Mouse (Mus musculus) heart, adult 2 months (tissue): ENCODE measurements around the gene Fto. TPM values are rescaled to one million over a fixed set of nuclear protein-coding genes. Genes with fewer than 3 reads are reported as not detected.

Source experiments
- DNase-seq, 2 experiments: peaks; one replicate each; pipeline ENCODE4 v3.0.0; 2021
- H3K27ac ChIP-seq: fragments of 200-600 bp; 2 replicates; pipeline ENCODE4 v1.8.1; 2022
- H3K27me3 ChIP-seq: fragments of 200-500 bp; 2 replicates; pipeline ENCODE4 v1.6.1; 2012; ENCODE audit warnings: mild to moderate bottlenecking, low read length, inconsistent platforms, mixed read lengths; ENCODE audit not compliant: control insufficient read depth, insufficient read depth
- H3K36me3 ChIP-seq: fragments of 200-500 bp; 2 replicates; pipeline ENCODE4 v1.6.1; 2012; ENCODE audit warnings: low read length, inconsistent platforms; ENCODE audit not compliant: control insufficient read depth, insufficient read depth
- H3K4me1 ChIP-seq: fragments of 200-500 bp; 2 replicates; pipeline ENCODE4 v1.6.1; 2011; ENCODE audit warnings: low read length; ENCODE audit not compliant: control insufficient read depth, insufficient read depth
- H3K4me3 ChIP-seq: fragments of 200-600 bp; 2 replicates; pipeline ENCODE4 v1.8.1; 2022
- H3K79me2 ChIP-seq: fragments of 200-500 bp; replicated peaks from 2 replicates; pipeline ENCODE4 v1.6.1; 2012; ENCODE audit warnings: mild to moderate bottlenecking, inconsistent platforms, low read length, moderate library complexity, mixed read lengths; ENCODE audit not compliant: control insufficient read depth, insufficient read depth
- H3K9ac ChIP-seq: fragments of 200-500 bp; 2 replicates; pipeline ENCODE4 v1.6.1; 2012; ENCODE audit warnings: low read depth, mild to moderate bottlenecking, control low read depth, inconsistent platforms, low read length, mixed read lengths
- CTCF ChIP-seq: fragments of 200-600 bp; IDR thresholded peaks from 2 replicates; pipeline ENCODE4 v1.8.1; 2022; ENCODE audit warnings: antibody characterized with exemption, mild to moderate bottlenecking, moderate library complexity
- EP300 ChIP-seq: fragments of 200-500 bp; IDR thresholded peaks from 2 replicates; pipeline ENCODE4 v1.6.1; 2011; ENCODE audit warnings: low read depth, low read length, control low read depth; ENCODE audit not compliant: insufficient read depth
- POLR2A ChIP-seq: fragments of 200-500 bp; IDR thresholded peaks from 2 replicates; pipeline ENCODE4 v1.6.1; 2011; ENCODE audit warnings: mild to moderate bottlenecking, low read depth, low read length, control low read depth; ENCODE audit not compliant: insufficient read depth
- WGBS: fragments of 180-500 bp; shearing (Covaris S2); methylation state at CpG from one replicate; pipeline ENCODE4 v1.1.7; 2018; 5-methylcytosine and 5-hydroxymethylcytosine counted together
- intact Hi-C: fragments of 180-260 bp; cut with DNase I; formaldehyde crosslinking; loops from one replicate; pipeline ENCODE4 v1.15.1; 2025
- polyA plus RNA-seq: library from polyadenylated mRNA; depleted of rRNA; stranded (reverse); fragments of >200 nt; gene quantifications from 2 replicates; pipeline ENCODE4 v1.2.3, GENCODE M21; 2012
- total RNA-seq, 2 experiments: library from RNA; stranded (reverse); gene quantifications; 2 replicates each; pipeline ENCODE4 v1.2.3; 2021

The Fto gene
- total and polyA plus RNA-seq, 3 experiments, result 41.3 to 65.1 (median 57.6) TPM

GRCm38 (mm10) chr8:91363272-91363860, 50.0 kb downstream of the Fto start:
- TF ChIP-seq POLR2A (no peak), CTCF (no peak), EP300 (no peak)
- DNase-seq, result no peak
- peaks cover 3% of the 10 kb centered on the region for H3K79me2 ChIP-seq
- peaks cover 9% of the 10 kb centered on the region for H3K4me1 ChIP-seq
- peak overlapping the region; percentile 84; the same call in 1 of the 2 replicates for H3K27ac ChIP-seq
- H3K4me3 ChIP-seq, result no peak overlapping the region
- intact Hi-C loops, result no loop called here
- H3K36me3 ChIP-seq, result peaks cover 12% of the 10 kb centered on the region
- H3K9ac ChIP-seq, result no peak overlapping the region
- no peaks in the 10 kb centered on the region for H3K27me3 ChIP-seq
- WGBS, result 90% methylated on average over 10 of the region's 10 CpGs

DNA sequence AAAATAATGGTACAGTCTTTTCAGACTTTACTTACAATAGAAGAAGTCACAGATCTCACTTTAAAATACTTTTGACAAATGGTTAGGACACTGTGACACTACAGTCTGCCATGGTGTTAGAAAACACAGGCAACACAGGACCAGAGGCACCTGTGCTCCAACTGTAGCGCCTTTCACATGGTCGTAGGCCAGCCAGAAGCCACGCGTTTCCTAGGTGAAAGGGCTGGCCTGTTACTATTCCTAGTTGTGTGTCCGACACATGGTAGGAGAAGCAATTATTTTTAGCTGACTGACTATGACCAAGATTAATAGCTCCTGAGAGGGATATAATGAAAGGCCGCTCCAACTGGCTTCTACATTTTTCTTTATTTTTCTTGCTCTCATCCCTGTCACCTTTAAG, 50.9 kb downstream of the Fto start:
- no peak overlapping the region for H3K4me3 ChIP-seq
- H3K27ac ChIP-seq, result peak overlapping the region; percentile 84
- peaks cover 12% of the 10 kb centered on the region for H3K36me3 ChIP-seq
- intact Hi-C loops, result no loop called here
- peaks cover 9% of the 10 kb centered on the region for H3K4me1 ChIP-seq
- TF ChIP-seq CTCF (no peak), POLR2A (no peak), EP300 (0 out of 2 replicates have a peak, but pooled peaks have one; percentile 17)
- WGBS, result 58% methylated on average over 6 of the region's 6 CpGs
- H3K79me2 ChIP-seq, result peaks cover 3% of the 10 kb centered on the region
- no peaks in the 10 kb centered on the region for H3K27me3 ChIP-seq
- DNase-seq, result peak; percentile 14 to 44
- no peak overlapping the region for H3K9ac ChIP-seq

DNA sequence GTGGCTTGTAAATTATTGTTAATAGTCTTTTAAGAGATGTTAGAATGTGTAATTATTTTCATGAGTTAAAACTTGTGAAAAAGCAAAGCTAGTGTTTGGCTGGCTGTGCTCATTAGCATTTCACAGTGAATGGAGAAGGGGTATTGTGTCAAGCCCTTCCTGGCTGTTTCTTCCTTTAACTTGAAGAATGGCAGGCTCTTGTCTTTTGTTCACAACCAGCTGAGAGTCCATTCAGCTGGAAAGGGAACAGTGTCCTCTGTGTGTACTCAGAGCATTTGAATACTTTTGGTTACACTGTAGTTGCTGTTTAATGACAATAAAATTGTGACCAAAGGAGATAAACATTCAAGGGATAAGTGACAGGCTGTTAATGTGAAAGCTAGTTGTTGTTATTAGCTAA, 52.5 kb downstream of the Fto start:
- TF ChIP-seq POLR2A, result no peak
- TF ChIP-seq CTCF, result no peak
- TF ChIP-seq EP300, result no peak

DNA sequence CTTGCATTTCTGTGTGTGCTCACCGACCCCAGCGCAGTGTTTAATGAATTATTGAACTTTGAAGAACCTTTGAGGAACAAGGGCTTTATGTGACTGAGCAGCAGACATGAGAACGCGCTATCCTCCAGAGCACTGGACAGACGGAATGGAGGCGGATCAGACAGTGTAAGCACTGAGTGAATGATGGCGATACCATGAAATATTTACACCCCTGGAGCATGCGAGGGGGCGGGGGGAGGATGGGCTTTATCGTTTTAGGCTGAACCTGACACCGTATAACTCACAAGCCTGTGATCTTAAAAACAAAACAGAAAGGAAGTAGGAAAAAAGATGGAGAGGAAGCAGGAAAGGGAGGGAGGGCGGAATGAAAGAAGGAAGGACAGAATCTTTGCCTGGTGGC, 57.6 kb downstream of the Fto start:
- Histone ChIP-seq H3K79me2 (peaks cover 1% of the 10 kb centered on the region; the same call in 1 of the 2 replicates), H3K36me3 (peaks cover 10% of the 10 kb centered on the region; the same call in 1 of the 2 replicates), H3K9ac (no peak overlapping the region), H3K4me3 (no peak overlapping the region), H3K4me1 (peaks cover 14% of the 10 kb centered on the region), H3K27ac (peak overlapping the region; percentile 51), H3K27me3 (no peaks in the 10 kb centered on the region)
- 48% methylated on average over 12 of the region's 12 CpGs for WGBS
- intact Hi-C loops, result loop anchor here (5.0 kb wide), 1 partner anchor 59 kb away; the partner anchor contains the start of genes Fto and Rpgrip1l
- no peak for DNase-seq
- no peak for TF ChIP-seq EP300
- TF ChIP-seq CTCF, result no peak
- no peak for TF ChIP-seq POLR2A

More for the DNA sequence above, 52.5 kb downstream of the Fto start:
- Histone ChIP-seq H3K4me3 (no peak overlapping the region), H3K4me1 (peaks cover 11% of the 10 kb centered on the region), H3K27me3 (no peaks in the 10 kb centered on the region), H3K79me2 (peaks cover 3% of the 10 kb centered on the region), H3K36me3 (peaks cover 8% of the 10 kb centered on the region; the same call in 1 of the 2 replicates), H3K9ac (no peak overlapping the region), H3K27ac (peak overlapping the region; percentile 84)
- intact Hi-C loops, result no loop called here
- DNase-seq, result peak in 1 of 2 experiments; percentile 4

DNA sequence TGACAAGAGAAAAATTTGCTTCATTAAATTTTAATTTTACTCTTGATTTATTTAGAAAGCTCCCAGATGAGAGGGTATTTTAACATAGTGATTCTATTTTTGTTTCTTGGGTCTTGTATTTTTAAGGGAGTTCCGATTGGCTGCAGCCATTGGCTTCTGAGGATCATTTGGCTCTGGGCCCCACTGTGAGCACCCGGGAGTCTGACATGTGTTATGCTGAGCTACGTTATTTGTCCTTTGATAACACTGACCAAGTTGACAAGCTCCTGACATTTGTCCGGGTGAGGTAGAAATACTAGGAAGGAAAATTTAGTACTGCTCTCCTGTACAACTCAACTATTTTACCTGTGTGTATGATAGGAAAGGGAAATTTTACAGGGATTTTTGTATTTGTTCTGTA, 58.7 kb downstream of the Fto start:
- Histone ChIP-seq H3K4me3 (no peak overlapping the region), H3K27ac (peak overlapping the region; percentile 62), H3K4me1 (peaks cover 24% of the 10 kb centered on the region), H3K27me3 (no peaks in the 10 kb centered on the region), H3K9ac (no peak overlapping the region), H3K79me2 (peaks cover 4% of the 10 kb centered on the region), H3K36me3 (peaks cover 15% of the 10 kb centered on the region)
- intact Hi-C loops, result loop anchor here (5.0 kb wide), 1 partner anchor 60 kb away; the partner anchor contains the start of genes Fto and Rpgrip1l
- TF ChIP-seq EP300, result 0 out of 2 replicates have a peak, but pooled peaks have one; percentile 26
- no peak for TF ChIP-seq CTCF
- no peak for TF ChIP-seq POLR2A
- DNase-seq, result peak; percentile 56 to 72
- WGBS, result 13% methylated on average over 4 of the region's 4 CpGs
